Mouse (Mus musculus) stomach, embryonic 14.5 days (tissue): ENCODE measurements around the gene Ficd. TPM values are rescaled to one million over a fixed set of nuclear protein-coding genes. Genes with fewer than 3 reads are reported as not detected.
A peak's percentile ranks its signal among the peaks of the same experiment; 100 is the strongest.

Source experiments
- ATAC-seq: fragments of 200-750 bp; cut with Nextera tagmentation; 2 replicates; pipeline ENCODE4 v1.8.0; 2017; ENCODE audit warnings: low read depth, moderate TSS enrichment; ENCODE audit not compliant: insufficient number of reproducible peaks, insufficient read depth, low FRiP score
- H3K27ac ChIP-seq: fragments of 300-500 bp; sonication (generic); 2 replicates; pipeline ENCODE4 v1.5.1; 2014; ENCODE audit warnings: mild to moderate bottlenecking, low read length, moderate library complexity, mixed read lengths
- H3K27me3 ChIP-seq: fragments of 300-500 bp; sonication (generic); 2 replicates; pipeline ENCODE4 v1.6.1; 2014; ENCODE audit warnings: low read length, control low read depth, mixed read lengths; ENCODE audit not compliant: control insufficient read depth, insufficient read depth
- H3K36me3 ChIP-seq: fragments of 300-500 bp; sonication (generic); 2 replicates; pipeline ENCODE4 v1.6.1; 2014; ENCODE audit warnings: mild to moderate bottlenecking, control low read depth, low read length, moderate library complexity, mixed read lengths; ENCODE audit not compliant: control insufficient read depth, insufficient read depth
- H3K4me1 ChIP-seq: fragments of 300-500 bp; sonication (generic); 2 replicates; pipeline ENCODE4 v1.6.1; 2014; ENCODE audit warnings: low read length, control low read depth, mixed read lengths; ENCODE audit not compliant: control insufficient read depth, insufficient read depth
- H3K4me2 ChIP-seq: fragments of 300-500 bp; sonication (generic); replicated peaks from 2 replicates; pipeline ENCODE4 v1.6.1; 2014; ENCODE audit warnings: low read depth, low read length, control low read depth
- H3K4me3 ChIP-seq: fragments of 300-500 bp; sonication (generic); 2 replicates; pipeline ENCODE4 v1.5.1; 2014; ENCODE audit warnings: low read depth, low read length, control low read depth
- H3K9ac ChIP-seq: fragments of 300-500 bp; sonication (generic); replicated peaks from 2 replicates; pipeline ENCODE4 v1.6.1; 2014; ENCODE audit warnings: low read depth, mild to moderate bottlenecking, control low read depth, low read length, moderate library complexity, mixed read lengths
- H3K9me3 ChIP-seq: fragments of 300-500 bp; sonication (generic); 2 replicates; pipeline ENCODE4 v1.6.1; 2016; ENCODE audit warnings: low read depth, low read length, control low read depth; ENCODE audit not compliant: control insufficient read depth
- WGBS: fragments of 180-500 bp; shearing (Covaris S2); extraction: QIAGEN DNeasy Blood & Tissue Kit; methylation state at CpG from one replicate; pipeline ENCODE4 v1.1.7; 2014; 5-methylcytosine and 5-hydroxymethylcytosine counted together
- polyA plus RNA-seq: library from polyadenylated mRNA; unstranded; fragments of >200 nt; fragmentation: Nextera tagmentation; extraction: Ambion mirVana; gene quantifications from 2 replicates; pipeline ENCODE4 v1.2.1, GENCODE M21; 2014

The Ficd gene
- polyA plus RNA-seq, 1 experiment from 2014 or later = 4.1 TPM

DNA sequence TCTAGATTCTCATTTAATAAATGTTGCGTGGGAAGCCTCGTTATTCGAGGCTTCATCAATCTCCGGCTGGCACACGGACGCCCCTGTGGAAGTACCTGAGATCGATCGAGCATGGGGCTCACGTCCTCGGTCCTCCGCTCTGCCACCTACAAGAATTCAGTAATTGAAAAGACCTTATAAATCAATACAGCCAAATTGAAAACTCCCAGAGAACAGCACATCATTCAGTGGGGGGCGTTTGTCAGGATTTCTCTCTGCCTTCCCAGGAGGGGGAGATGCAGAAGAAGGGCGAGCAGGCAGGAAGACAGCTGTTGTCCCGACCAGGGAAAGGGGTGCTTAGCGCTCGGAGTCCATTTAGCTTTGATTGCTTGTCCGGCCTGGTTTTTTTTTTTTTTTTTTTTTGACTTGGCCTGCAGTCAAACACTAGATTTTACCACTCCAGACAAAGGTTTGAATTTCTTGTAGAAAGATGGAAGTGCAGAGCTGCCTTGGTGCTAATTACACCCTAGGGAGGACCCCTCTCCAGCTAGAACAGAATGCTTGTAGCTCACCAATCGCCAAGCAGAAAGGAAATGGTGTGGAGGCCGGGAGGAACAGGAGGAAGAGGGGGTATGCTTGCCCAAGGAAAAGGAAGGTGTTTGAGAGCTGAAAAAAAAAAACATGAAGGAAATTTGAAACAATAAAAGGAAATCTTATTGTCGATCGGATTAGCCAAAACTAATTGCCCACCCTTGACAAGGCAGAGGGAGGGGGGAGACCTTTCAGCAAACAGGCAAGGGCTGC, 31.6 kb upstream of the Ficd start:
- Histone ChIP-seq H3K4me3 (no peak overlapping the region), H3K4me1 (no peaks in the 10 kb centered on the region), H3K4me2 (no peak overlapping the region), H3K27me3 (no peaks in the 10 kb centered on the region), H3K9ac (no peak overlapping the region), H3K9me3 (no peaks in the 10 kb centered on the region), H3K36me3 (no peaks in the 10 kb centered on the region), H3K27ac (no peak overlapping the region)
- ATAC-seq = no peak
- 50% methylated on average over 21 of the region's 21 CpGs for WGBS

DNA sequence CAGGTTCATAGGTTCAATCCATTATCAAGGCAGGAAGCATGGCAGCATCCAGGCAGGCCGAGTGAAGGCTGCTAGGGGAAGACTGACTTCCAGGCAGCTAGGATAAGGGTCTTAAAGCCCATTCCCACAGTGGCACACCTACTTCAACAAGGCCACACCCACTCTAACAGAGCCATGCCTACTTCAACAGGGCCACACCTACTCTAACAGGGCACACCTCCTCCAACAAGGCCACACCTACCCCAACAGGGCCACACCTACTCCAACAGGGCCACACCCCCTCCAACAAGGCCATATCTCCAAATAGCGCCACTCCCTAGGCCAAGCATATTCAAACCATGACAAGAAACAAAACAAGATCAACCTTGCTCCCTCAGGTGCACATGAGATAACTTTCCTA, 22.7 kb upstream of the Ficd start:
- Histone ChIP-seq H3K4me3 (no peak overlapping the region), H3K27me3 (no peaks in the 10 kb centered on the region), H3K9me3 (no peaks in the 10 kb centered on the region), H3K4me2 (no peak overlapping the region), H3K27ac (no peak overlapping the region), H3K36me3 (no peaks in the 10 kb centered on the region), H3K4me1 (no peaks in the 10 kb centered on the region), H3K9ac (no peak overlapping the region)
- 76% methylated on average over 2 of the region's 2 CpGs for WGBS
- no peak for ATAC-seq

DNA sequence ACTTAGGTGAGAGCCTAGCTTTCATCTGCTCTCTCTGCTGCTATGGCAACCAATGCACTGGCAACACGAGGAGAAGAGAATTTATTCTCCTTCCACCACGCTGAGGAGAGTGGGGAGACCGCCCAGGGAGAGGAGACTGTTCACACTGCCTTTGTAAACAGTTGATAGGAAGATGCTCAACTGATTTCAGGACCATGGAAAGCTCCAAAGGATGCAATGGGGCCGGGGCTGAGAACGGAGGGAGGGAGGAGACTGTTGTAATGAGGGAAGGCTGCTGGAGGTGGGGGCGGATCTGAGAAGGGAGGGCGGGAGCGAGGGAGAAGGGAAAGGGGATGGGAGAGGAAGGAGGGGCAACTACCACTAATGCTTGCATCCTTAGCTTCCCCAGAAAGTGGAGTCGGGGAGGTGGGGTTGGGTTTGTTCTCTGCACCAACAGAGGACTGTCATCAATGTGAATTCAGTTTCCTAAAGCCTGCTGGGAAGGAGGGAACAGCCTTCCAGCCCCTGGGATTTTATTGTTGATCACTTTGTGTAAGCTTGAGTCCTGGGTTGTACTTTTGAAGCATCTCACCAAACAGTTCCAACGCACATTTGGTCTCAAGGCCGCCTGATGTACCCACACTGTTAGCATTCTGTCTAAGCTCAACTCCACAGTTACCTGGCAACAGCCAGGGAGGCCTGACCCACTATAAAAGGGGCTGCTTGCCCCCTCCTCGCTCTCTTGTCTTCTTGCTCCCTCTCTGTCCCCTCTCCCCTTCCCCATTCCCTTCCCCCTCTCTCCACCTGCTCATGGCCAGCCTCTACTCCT, 18.8 kb upstream of the Ficd start:
- peak; percentile 6; the same call in 1 of the 2 replicates for ATAC-seq
- Histone ChIP-seq H3K27ac (no peak overlapping the region), H3K4me1 (no peaks in the 10 kb centered on the region), H3K9ac (no peak overlapping the region), H3K27me3 (no peaks in the 10 kb centered on the region), H3K36me3 (no peaks in the 10 kb centered on the region), H3K9me3 (no peaks in the 10 kb centered on the region), H3K4me2 (no peak overlapping the region), H3K4me3 (no peak overlapping the region)
- 11% methylated on average over 12 of the region's 12 CpGs for WGBS

DNA sequence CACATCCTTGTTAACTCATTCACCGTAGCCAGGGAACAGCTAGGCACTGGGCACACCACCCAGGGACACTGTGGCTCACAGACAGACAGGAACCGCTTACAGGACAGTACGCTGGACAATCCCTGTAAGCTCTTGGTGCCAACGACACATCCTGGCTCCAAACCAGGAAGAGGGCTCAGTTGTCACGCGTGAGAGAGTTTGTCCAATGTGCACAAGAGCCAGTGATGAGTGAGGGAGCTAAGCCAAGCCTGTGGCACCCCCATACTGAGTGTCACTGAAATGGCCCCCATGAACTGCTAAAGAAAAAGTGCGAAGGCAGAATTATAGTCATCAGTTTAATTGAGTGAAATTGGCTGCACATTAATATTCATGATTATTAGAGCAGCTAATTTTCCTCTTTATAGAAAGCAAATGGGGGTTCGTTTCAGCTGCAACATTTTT, 16.4 kb upstream of the Ficd start:
- no peak overlapping the region for H3K4me2 ChIP-seq
- 86% methylated on average over 8 of the region's 8 CpGs for WGBS
- no peaks in the 10 kb centered on the region for H3K4me1 ChIP-seq
- no peaks in the 10 kb centered on the region for H3K27me3 ChIP-seq
- H3K36me3 ChIP-seq = no peaks in the 10 kb centered on the region
- no peaks in the 10 kb centered on the region for H3K9me3 ChIP-seq
- H3K4me3 ChIP-seq = no peak overlapping the region
- ATAC-seq = no peak
- H3K9ac ChIP-seq = no peak overlapping the region
- H3K27ac ChIP-seq = no peak overlapping the region

DNA sequence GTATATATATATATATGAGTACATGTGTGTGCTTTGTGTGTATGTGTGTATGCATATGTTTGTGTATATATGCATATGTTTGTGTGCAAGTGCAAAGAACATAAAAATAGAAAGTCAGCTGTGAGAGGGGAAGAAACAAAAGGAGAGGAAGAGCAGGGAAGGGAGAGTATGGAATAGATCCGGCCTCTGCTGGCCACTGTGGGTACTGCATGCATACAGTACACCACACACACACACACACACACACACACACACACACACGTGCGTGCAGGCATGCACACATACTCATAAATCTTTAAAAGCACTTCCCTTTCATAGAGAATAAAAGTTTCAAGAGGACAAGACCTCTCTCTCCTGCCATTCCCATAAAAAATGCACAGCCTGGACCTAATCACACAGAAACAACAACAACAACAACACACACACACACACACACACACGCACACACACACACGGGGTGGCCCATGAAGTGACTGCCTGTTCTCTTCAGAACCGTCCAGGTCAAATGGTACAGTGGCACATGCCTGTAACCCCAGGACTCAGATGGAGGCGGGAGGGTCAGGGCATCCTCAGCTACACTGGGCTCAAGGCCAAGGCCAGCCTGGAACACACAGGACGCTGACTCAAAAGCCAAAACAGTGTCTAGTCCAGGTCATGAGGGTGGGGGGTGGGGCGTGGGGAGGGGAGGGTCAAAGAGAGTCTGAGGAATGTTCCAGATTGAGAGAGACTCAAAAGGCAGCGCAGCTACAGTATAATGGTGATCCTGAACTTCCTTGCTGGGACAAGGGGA, 13.2 kb upstream of the Ficd start:
- WGBS = 85% methylated on average over 10 of the region's 10 CpGs
- H3K4me1 ChIP-seq = no peaks in the 10 kb centered on the region
- H3K9ac ChIP-seq = no peak overlapping the region
- no peaks in the 10 kb centered on the region for H3K9me3 ChIP-seq
- H3K4me3 ChIP-seq = no peak overlapping the region
- no peak overlapping the region for H3K4me2 ChIP-seq
- no peaks in the 10 kb centered on the region for H3K36me3 ChIP-seq
- no peak for ATAC-seq
- H3K27me3 ChIP-seq = no peaks in the 10 kb centered on the region
- no peak overlapping the region for H3K27ac ChIP-seq

DNA sequence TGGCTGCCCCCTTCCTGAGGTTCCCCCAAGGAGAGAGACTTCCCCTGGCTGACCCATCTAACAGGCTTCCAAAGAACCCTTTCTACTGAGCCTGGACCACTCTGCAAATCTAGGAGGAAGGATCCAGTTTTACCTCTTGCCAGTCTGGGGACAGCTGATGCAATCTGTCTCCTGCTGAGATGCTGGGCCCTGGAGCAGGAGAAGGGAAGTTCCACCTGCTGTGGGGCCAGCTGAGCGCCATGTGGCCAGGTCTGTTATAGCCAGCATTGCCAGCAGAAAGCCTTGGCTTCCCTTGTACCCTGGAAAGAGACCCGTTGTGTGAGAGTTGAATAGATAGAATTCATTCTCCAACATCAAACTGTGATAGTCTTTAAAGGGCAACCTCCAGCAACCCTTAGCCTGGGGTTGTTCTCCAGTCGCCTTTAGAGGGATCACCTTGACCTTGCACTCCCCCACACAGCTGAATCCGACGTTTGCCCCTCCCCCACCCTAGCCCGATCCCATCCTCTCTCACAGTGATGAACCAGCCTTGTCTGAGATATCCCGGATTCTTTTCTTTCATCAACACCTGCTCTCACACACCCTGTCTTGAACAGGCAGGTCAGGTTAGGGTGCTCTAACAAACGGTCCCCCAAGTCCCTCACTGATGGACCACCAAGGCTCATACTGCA, 11.9 kb upstream of the Ficd start:
- Histone ChIP-seq H3K4me2 (no peak overlapping the region), H3K4me3 (no peak overlapping the region), H3K9me3 (no peaks in the 10 kb centered on the region), H3K27me3 (no peaks in the 10 kb centered on the region), H3K9ac (no peak overlapping the region), H3K4me1 (no peaks in the 10 kb centered on the region), H3K27ac (no peak overlapping the region), H3K36me3 (no peaks in the 10 kb centered on the region)
- ATAC-seq = no peak
- 31% methylated on average over 8 of the region's 8 CpGs for WGBS

DNA sequence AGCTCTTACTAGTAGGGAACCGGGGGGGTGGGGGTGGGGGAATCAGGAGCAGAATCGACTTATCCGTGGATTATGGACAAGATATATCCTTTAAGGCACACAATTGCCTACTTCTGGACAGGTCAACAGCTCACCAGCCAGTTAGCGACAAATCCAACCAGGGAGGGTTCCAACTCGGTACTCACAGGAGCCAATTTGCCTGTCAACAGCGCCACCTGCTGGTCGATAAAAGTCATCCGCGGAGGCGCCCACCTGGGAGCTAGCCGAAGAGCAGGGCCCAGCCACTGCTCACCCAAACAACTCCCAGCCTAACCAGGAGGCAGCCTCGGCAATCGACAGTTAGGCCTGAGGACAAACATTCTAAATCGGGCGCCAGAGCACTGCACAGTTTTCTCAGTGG, 11.2 kb upstream of the Ficd start, which contains the start of gene 1700069L16Rik:
1700069L16Rik (minus strand) TSS at position 327 of the 400 bp plus-strand sequence.
- no peaks in the 10 kb centered on the region for H3K36me3 ChIP-seq

DNA sequence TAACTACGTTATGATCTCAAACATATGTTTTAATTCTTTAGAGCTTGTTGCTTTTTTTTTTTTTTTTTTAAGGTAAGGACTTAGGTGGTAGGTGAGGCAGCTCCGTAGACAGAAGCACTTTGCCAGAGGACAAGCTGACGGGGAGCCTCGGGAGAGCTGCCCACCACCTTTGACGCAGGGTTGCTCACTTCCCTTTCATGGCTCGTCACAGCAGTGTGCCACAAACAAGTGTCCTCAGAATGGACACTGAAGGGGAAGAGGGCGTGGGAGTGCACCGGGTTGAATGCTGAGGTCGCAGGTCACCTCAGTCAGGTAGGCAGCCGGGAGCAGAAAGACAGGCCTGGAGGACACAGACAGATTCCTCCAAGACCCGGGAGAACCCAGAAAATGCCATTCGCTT, 10.2 kb upstream of the Ficd start:
- Histone ChIP-seq H3K4me3 (no peak overlapping the region), H3K27me3 (no peaks in the 10 kb centered on the region), H3K4me2 (no peak overlapping the region), H3K36me3 (no peaks in the 10 kb centered on the region), H3K9ac (no peak overlapping the region), H3K9me3 (no peaks in the 10 kb centered on the region), H3K4me1 (no peaks in the 10 kb centered on the region), H3K27ac (no peak overlapping the region)
- 76% methylated on average over 12 of the region's 12 CpGs for WGBS
- no peak for ATAC-seq

More for the DNA sequence above, 11.2 kb upstream of the Ficd start, which contains the start of gene 1700069L16Rik:
- Histone ChIP-seq H3K4me2 (no peak within 1 kb of the TSS), H3K4me1 (no peaks in the 10 kb centered on the region), H3K9ac (no peak within 1 kb of the TSS), H3K9me3 (no peaks in the 10 kb centered on the region), H3K27me3 (no peaks in the 10 kb centered on the region), H3K27ac (no peak within 1 kb of the TSS), H3K4me3 (no peak within 1 kb of the TSS)
- WGBS = 3% methylated on average over 15 of the region's 15 CpGs
- no peak for ATAC-seq
